Mouse (Mus musculus): ENCODE measurements around the gene Tmtc2.

DNA sequence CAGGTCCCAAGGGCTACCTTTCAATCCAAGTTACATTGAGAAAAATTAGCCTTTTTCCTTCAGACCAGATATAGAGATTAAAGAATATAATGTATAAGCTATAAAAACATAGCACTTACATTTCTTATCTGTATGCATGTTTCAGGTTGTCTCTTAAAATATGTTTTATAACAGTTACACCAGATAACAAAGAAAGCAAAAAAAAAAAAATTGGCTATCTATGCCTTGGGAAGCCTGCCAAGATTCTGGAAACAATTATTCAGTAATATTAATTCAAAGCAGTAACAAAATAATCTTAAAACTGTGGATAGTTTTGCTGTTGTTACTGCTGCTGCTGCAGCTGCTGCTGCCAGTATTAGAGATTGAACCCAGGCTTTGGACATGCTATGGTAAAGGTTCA is 13.9 kb upstream of the Tmtc2 start:
- no peak for TF ChIP-seq CTCF (IDR thresholded peaks at IDR 0.05; ENCODE audit: low read depth)
- TF ChIP-seq EP300 (optimal IDR thresholded peaks at IDR 0.05), result no peak

Measured in stomach, postnatal 0 days (tissue).